Mouse (Mus musculus) embryonic facial prominence, embryonic 14.5 days (tissue): Measurements from ENCODE around the gene Xpr1. TPM values are rescaled to one million over a fixed set of nuclear protein-coding genes. Genes with fewer than 3 reads are reported as not detected.

Experiments
- ATAC-seq: fragments of 200-750 bp; cut with Nextera tagmentation; 2 replicates; pipeline ENCODE4 v1.8.0; 2017; ENCODE audit warnings: low read depth, moderate number of reproducible peaks, moderate TSS enrichment
- DNase-seq: peaks from one replicate; pipeline ENCODE4 v3.0.0-alpha.2; 2015; ENCODE audit warnings: low spot score
- H3K27ac ChIP-seq: fragments of 300-500 bp; sonication (generic); replicated peaks from 2 replicates; pipeline ENCODE4 v1.5.1; 2014; ENCODE audit warnings: low read depth, mild to moderate bottlenecking, low read length, moderate library complexity
- H3K27me3 ChIP-seq: fragments of 300-500 bp; sonication (generic); replicated peaks from 2 replicates; pipeline ENCODE4 v1.6.1; 2014; ENCODE audit warnings: low read length; ENCODE audit not compliant: control insufficient read depth, insufficient read depth
- H3K36me3 ChIP-seq: fragments of 300-500 bp; sonication (generic); 2 replicates; pipeline ENCODE4 v1.6.1; 2014; ENCODE audit warnings: low read length, mixed read lengths; ENCODE audit not compliant: control insufficient read depth, insufficient read depth
- H3K4me1 ChIP-seq: fragments of 300-500 bp; sonication (generic); 2 replicates; pipeline ENCODE4 v1.6.1; 2014; ENCODE audit warnings: antibody characterized with exemption, low read length; ENCODE audit not compliant: control insufficient read depth, insufficient read depth
- H3K4me2 ChIP-seq: fragments of 300-500 bp; sonication (generic); 2 replicates; pipeline ENCODE4 v1.6.1; 2014; ENCODE audit warnings: low read depth, mild to moderate bottlenecking, low read length, moderate library complexity, mixed read lengths
- H3K4me3 ChIP-seq: fragments of 300-500 bp; sonication (generic); 2 replicates; pipeline ENCODE4 v1.5.1; 2014; ENCODE audit warnings: low read depth, mild to moderate bottlenecking, low read length
- H3K9ac ChIP-seq: fragments of 300-500 bp; sonication (generic); 2 replicates; pipeline ENCODE4 v1.6.1; 2014; ENCODE audit warnings: low read depth, mild to moderate bottlenecking, low read length, moderate library complexity, mixed read lengths
- H3K9me3 ChIP-seq: fragments of 300-500 bp; sonication (generic); 2 replicates; pipeline ENCODE4 v1.6.1; 2016; ENCODE audit warnings: low read length; ENCODE audit not compliant: control insufficient read depth
- WGBS: fragments of 180-500 bp; shearing (Covaris S2); extraction: QIAGEN DNeasy Blood & Tissue Kit; methylation state at CpG from one replicate; pipeline ENCODE4 v1.1.7; 2014; 5-methylcytosine and 5-hydroxymethylcytosine counted together
- polyA plus RNA-seq: library from polyadenylated mRNA; unstranded; fragments of >200 nt; fragmentation: Nextera tagmentation; extraction: Ambion mirVana; gene quantifications from 2 replicates; pipeline ENCODE4 v1.2.1, GENCODE M21; 2014

Gene Xpr1
- polyA plus RNA-seq, 1 experiment from 2014 or later: 5.6 TPM

DNA sequence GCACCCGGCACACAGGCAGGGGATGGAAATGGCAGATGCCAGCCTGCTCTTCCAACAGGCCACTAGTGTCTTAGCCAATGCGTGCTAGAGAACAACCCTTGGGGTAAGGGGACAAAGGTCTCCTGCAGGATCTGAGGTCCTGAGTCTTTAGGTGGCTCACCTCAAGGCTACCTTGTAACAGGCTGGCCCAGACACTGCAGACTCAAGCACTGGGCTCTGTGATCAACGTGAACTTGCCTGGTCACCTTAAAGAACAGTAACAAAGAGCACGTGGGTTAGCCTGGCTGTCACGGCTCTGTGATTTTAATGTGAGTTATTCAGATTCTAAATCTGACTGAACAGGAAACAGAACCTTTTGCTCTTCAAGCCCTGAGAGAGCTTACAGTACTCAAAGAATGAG is 179.1 kb downstream of the Xpr1 start:
- Histone ChIP-seq H3K27ac (no peak overlapping the region), H3K9me3 (no peaks in the 10 kb centered on the region), H3K4me1 (peaks cover 38% of the 10 kb centered on the region), H3K4me2 (no peak overlapping the region), H3K4me3 (no peak overlapping the region), H3K9ac (no peak overlapping the region), H3K27me3 (no peaks in the 10 kb centered on the region), H3K36me3 (peaks cover 18% of the 10 kb centered on the region; the same call in 1 of the 2 replicates)
- DNase-seq (no peak), ATAC-seq (no peak)
- 78% methylated on average over 5 of the region's 5 CpGs for WGBS

DNA sequence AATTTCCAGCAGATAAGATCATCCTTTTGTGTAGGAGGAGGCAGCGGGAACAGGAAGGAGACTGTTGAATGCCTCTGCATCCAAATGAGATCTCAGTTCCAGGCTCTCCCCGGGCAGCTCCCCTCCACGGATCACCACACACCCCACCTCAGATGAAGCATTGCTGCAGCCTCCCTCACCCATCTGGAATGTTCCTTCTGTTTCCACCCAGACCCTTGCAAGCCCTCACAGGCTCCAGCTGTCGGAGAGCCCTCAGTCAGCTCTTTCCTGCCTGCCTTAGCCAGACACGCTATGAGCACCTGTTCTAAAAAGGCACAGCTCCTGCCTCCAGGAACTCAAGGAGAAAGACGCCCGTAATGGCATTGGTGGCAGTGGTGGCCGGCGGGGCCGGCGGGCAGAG is 179.8 kb downstream of the Xpr1 start:
- no peak overlapping the region; the same call in 1 of the 2 replicates for H3K9ac ChIP-seq
- 55% methylated on average over 11 of the region's 11 CpGs for WGBS
- no peaks in the 10 kb centered on the region for H3K27me3 ChIP-seq
- ATAC-seq (no peak), DNase-seq (peak; percentile 78)
- H3K36me3 ChIP-seq: peaks cover 18% of the 10 kb centered on the region; the same call in 1 of the 2 replicates
- H3K4me3 ChIP-seq: no peak overlapping the region
- H3K4me2 ChIP-seq: no peak overlapping the region
- no peak overlapping the region for H3K27ac ChIP-seq
- no peaks in the 10 kb centered on the region for H3K9me3 ChIP-seq
- peaks cover 45% of the 10 kb centered on the region for H3K4me1 ChIP-seq

DNA sequence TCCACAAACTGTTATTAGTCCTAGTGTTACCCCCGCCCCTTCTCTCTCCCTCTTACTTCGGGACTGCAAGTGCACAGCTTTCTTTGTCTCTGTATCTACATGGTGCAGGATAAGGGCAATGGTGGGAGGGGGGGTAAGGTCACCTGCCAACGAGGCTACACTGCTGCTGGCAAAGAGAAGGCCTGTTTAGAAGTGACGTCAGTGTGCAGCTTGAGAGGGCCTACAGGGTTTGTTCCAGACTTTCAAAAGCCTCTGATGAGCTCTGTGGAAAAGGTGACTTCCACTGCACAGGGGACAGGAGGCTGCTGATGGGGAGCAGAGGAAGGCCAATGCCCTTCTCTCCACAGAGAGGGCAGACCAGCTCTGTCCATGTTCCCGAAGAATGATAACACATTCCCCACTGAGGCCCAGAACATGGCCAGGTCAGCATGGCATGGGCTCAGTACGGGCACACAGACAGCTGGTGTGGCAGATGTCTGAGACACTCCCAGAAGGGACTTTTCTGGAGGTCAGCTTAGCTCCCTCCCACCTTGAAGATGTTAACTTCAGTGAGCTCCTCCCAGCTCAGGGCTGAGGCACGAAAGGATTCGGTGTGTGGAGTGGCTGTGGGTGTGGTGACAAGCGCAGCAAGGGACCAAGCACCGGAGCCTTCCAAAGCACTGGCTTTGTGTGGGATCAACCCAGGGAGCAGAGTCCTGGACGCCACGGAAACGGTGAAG is 180.8 kb downstream of the Xpr1 start:
- no peak overlapping the region for H3K27ac ChIP-seq
- H3K4me1 ChIP-seq: peaks cover 49% of the 10 kb centered on the region

DNA sequence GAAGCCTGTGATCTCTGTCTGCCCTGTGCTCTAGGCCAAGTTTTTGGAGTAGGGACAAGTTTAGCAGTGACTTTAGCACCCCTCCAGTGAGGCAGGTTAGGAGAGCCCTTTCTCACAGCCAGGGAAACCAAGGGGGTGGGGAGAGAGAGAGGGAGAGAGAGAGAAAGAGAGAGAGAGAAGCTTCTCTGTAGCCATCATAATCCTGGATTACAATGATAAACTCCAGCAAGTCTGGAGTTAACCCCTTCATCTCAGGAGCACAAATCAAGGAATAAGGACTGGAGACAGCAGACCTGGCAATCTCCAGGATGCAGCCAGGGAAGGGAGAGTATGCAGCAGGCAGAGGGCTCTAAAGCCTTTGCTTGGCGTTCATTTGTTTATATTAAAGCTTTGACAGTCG is 181.6 kb downstream of the Xpr1 start:
- peak; percentile 23 for DNase-seq

More for the DNA sequence above, 180.8 kb downstream of the Xpr1 start:
- WGBS: 63% methylated on average over 13 of the region's 13 CpGs
- Histone ChIP-seq H3K36me3 (peaks cover 11% of the 10 kb centered on the region; the same call in 1 of the 2 replicates), H3K4me3 (no peak overlapping the region), H3K9me3 (no peaks in the 10 kb centered on the region), H3K4me2 (no peak overlapping the region), H3K27me3 (no peaks in the 10 kb centered on the region), H3K9ac (no peak overlapping the region)
- ATAC-seq (no peak), DNase-seq (peak; percentile 3)

DNA sequence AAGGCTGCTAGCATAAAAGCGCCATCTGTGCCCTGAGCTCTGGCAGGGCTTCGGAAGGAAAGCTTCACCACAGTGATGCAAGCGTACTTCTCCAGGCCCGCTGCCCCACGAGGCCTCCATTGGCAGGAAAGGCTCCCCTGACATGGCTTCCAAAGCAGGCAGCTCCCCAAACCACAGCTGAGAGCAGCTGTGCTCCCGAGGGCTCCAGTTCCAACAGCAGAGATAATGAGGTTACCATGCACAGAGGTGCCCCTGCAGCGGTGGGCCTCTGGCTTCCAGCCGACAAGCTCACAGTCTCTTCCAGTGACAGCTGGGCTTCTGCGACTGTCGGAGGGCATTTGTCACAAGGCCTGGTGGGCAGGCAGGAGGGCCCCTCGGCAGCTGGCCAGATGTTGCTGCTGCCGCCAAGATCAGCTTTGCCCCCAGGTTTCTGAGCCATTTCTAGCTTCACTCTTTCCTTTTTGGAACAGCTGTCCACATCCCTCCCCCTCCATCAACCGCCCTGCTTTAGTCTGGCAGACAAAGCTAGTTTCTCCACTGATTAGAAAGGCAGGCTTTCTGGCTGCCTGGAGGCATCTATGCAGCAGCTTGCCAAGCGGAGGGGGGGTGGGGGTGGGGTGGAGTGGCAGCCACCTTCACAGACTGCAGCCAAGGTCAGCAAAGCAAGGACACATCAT is 183.1 kb downstream of the Xpr1 start:
- peak overlapping the region; percentile 38 for H3K4me2 ChIP-seq
- H3K9me3 ChIP-seq: no peaks in the 10 kb centered on the region
- peaks cover 66% of the 10 kb centered on the region for H3K4me1 ChIP-seq
- 0 out of 2 replicates have a peak overlapping the region, but pooled peaks have one; percentile 9 for H3K9ac ChIP-seq
- WGBS: 6% methylated on average over 13 of the region's 14 CpGs
- H3K36me3 ChIP-seq: no peaks in the 10 kb centered on the region
- H3K27me3 ChIP-seq: no peaks in the 10 kb centered on the region
- DNase-seq: peak; percentile 95
- ATAC-seq: peak; percentile 81
- peak overlapping the region; percentile 87 for H3K27ac ChIP-seq
- H3K4me3 ChIP-seq: no peak overlapping the region

More for the DNA sequence above, 181.6 kb downstream of the Xpr1 start:
- H3K27me3 ChIP-seq: no peaks in the 10 kb centered on the region
- no peaks in the 10 kb centered on the region for H3K9me3 ChIP-seq
- peak overlapping the region; percentile 68; the same call in 1 of the 2 replicates for H3K27ac ChIP-seq
- no peak overlapping the region for H3K4me3 ChIP-seq
- H3K4me1 ChIP-seq: peaks cover 50% of the 10 kb centered on the region
- WGBS: 33% methylated on average over 2 of the region's 2 CpGs
- H3K4me2 ChIP-seq: no peak overlapping the region
- ATAC-seq: no peak
- peaks cover 7% of the 10 kb centered on the region; the same call in 1 of the 2 replicates for H3K36me3 ChIP-seq
- no peak overlapping the region for H3K9ac ChIP-seq

DNA sequence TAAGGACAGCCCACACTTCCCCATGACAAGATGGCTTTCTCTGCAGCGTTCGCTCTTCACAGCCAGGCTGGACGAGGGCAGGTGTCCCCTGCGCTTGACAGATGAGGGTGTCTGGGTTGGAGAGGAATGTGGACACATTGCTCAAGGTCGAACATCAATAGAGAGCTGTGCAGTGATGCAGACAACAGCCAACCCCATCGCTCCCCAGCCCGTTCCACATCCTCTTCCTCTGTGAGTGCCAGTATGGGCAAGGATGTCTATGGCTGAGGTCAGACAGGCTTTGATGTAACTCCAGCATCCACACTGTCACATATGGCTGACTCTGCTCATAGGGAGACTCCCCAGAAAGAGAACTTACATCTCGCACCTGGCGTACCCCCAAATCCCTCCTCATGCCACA is 183.8 kb downstream of the Xpr1 start:
- Histone ChIP-seq H3K27ac (peak overlapping the region; percentile 87), H3K4me2 (peak overlapping the region; percentile 38; the same call in 1 of the 2 replicates), H3K27me3 (no peaks in the 10 kb centered on the region), H3K9me3 (no peaks in the 10 kb centered on the region), H3K4me3 (no peak overlapping the region), H3K36me3 (no peaks in the 10 kb centered on the region), H3K9ac (0 out of 2 replicates have a peak overlapping the region, but pooled peaks have one; percentile 25), H3K4me1 (peaks cover 72% of the 10 kb centered on the region)
- 73% methylated on average over 9 of the region's 9 CpGs for WGBS
- ATAC-seq: no peak
- peak; percentile 0 for DNase-seq

DNA sequence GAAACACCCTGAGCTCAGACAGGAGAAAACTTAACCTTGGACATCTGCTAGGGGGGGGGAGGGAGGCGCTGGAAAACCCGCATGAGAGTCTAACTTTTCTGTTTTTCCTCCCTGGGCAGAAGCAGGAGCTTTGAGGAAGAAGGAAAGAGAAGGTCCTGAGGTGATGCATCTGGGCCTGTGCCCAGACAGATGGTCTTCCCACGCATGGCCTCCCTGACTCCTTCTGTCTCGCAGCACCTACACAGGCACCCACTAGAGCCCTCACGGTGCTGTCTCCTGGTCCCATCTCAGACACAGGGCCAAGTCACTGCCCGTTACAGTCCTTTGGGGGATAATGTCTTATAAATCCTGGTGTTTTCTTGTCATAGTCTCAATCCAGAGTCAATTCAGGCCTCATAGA is 184.4 kb downstream of the Xpr1 start:
- H3K4me3 ChIP-seq: no peak overlapping the region
- no peak for ATAC-seq
- no peak overlapping the region for H3K4me2 ChIP-seq
- DNase-seq: peak; percentile 5
- no peaks in the 10 kb centered on the region for H3K9me3 ChIP-seq
- peak overlapping the region; percentile 25; the same call in 1 of the 2 replicates for H3K9ac ChIP-seq
- H3K4me1 ChIP-seq: peaks cover 76% of the 10 kb centered on the region
- 54% methylated on average over 6 of the region's 6 CpGs for WGBS
- peak overlapping the region; percentile 87 for H3K27ac ChIP-seq
- no peaks in the 10 kb centered on the region for H3K36me3 ChIP-seq
- H3K27me3 ChIP-seq: no peaks in the 10 kb centered on the region

DNA sequence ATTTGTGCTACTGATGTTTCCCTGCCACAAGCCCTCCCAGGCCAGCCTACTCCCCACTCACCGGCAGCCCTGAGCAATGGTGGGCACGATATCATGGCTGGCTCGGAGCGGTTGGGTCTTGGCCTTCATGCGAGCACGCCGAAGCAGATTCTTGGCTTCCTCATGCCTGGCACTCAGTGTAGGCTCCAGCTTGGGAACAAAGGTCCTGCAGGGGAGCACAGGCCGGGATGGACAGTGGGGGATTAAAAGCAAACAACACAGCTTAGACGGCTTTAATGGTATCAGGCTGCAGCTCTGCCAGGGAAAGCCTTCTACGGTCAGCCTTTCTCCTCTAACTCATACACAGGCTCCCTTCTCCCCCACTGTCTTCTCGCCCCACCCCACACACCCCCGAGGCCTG is 184.8 kb downstream of the Xpr1 start:
- WGBS: 56% methylated on average over 12 of the region's 12 CpGs
- no peak overlapping the region for H3K4me3 ChIP-seq
- no peaks in the 10 kb centered on the region for H3K36me3 ChIP-seq
- peaks cover 72% of the 10 kb centered on the region for H3K4me1 ChIP-seq
- no peak for DNase-seq
- H3K9me3 ChIP-seq: no peaks in the 10 kb centered on the region
- ATAC-seq: no peak
- no peaks in the 10 kb centered on the region for H3K27me3 ChIP-seq
- no peak overlapping the region for H3K4me2 ChIP-seq
- peak overlapping the region; percentile 87; the same call in 1 of the 2 replicates for H3K27ac ChIP-seq
- 0 out of 2 replicates have a peak overlapping the region, but pooled peaks have one; percentile 25 for H3K9ac ChIP-seq
